Mouse (Mus musculus): ENCODE data around the gene Tgfbr3. TPM values are rescaled to one million over a fixed set of nuclear protein-coding genes. Genes with fewer than 3 reads are reported as not detected.

Gene Tgfbr3
- polyA plus RNA-seq (2012; rRNA removed), result 23.4 and 27.7 TPM in 2 replicates

DNA sequence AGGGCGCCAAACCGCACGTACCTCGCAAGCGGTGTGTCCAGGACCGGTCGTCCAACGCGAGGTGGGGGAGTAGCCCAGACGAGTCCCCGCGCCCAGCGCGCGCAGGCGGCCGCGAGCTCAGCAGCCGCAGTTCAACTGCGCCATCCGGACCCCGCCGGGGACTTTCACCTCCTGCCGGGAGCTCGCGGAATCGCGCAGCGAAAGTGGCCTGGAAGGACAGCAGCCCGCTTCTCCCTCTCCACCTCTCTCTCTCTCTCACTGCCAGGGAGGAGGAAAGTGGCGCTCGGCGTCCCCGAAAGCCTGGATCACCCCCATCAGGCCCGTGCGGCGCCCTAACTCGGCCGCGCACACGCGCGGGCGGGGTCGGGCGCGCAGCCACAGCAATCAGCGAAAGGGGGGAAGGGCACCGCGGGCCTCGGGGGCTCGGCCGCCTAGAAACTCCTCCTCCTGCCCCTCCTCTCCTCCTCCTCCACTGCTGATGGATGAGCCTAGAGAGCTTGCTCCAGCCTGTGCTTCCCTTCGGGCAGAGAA, at the start of gene Tgfbr3:
Gene Tgfbr3 (minus strand): TSS at position 396 of the 531 bp plus-strand sequence.
- Histone ChIP-seq H3K27ac (ENCODE audit: insufficient read depth, low read depth, low read length) (peak within 1 kb of the TSS; percentile 89), H3K36me3 (ENCODE audit: control insufficient read depth, insufficient read depth, low read length) (no peaks in the 10 kb centered on the region), H3K27me3 (replicated peaks; ENCODE audit: control insufficient read depth, insufficient read depth, low read length) (no peaks in the 10 kb centered on the region), H3K4me1 (ENCODE audit: control insufficient read depth, insufficient read depth, low read length) (peaks cover 3% of the 10 kb centered on the region; the same call in 1 of the 2 replicates), H3K4me3 (ENCODE audit: insufficient read depth, low read depth, low read length) (peak within 1 kb of the TSS; percentile 83)
- TF ChIP-seq CTCF (conservative IDR thresholded peaks at IDR 0.05; ENCODE audit: insufficient read depth, insufficient read length, low read depth, low read length), result peak; percentile 35
- TF ChIP-seq POLR2A (IDR thresholded peaks at IDR 0.05; ENCODE audit: low read depth, low read length), result no peak
- WGBS, result under 1% methylated on average over 54 of the region's 54 CpGs
- peak; percentile 90 for DNase-seq

DNA sequence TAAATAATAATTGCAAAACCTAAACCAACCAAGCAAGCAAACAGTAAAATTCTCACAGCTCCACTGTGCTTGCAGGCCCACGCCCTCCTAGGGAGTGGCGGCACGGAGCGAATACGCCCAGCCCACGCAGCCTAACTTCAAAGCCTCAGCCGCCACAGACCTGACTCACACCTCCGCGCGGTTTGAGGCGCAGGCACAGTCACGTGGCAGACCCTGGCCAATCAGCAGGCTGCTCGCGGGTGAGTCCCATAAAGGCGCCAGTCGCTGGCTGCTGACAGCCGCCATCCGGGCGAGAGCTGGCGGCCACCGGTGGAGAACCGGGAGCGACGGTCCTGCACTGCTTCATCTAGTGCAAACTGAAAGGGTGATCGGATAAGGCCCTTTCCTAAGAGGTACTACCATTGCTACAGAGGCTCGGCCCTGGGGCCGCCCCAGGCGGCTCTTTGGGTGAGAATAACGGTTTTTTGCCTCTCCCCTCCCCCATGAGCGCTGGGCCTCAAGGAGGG, 41.5 kb upstream of the Tgfbr3 start, which contains the start of gene Brdt:
Gene Brdt (plus strand): TSS at position 244 of the 506 bp plus-strand sequence.
- TF ChIP-seq CTCF (conservative IDR thresholded peaks at IDR 0.05; ENCODE audit: insufficient read depth, insufficient read length, low read depth, low read length) (no peak), POLR2A (IDR thresholded peaks at IDR 0.05; ENCODE audit: low read depth, low read length) (no peak)
- Histone ChIP-seq H3K36me3 (ENCODE audit: control insufficient read depth, insufficient read depth, low read length) (no peaks in the 10 kb centered on the region), H3K27me3 (replicated peaks; ENCODE audit: control insufficient read depth, insufficient read depth, low read length) (no peaks in the 10 kb centered on the region), H3K4me3 (ENCODE audit: insufficient read depth, low read depth, low read length) (no peak within 1 kb of the TSS), H3K4me1 (ENCODE audit: control insufficient read depth, insufficient read depth, low read length) (no peaks in the 10 kb centered on the region), H3K27ac (ENCODE audit: insufficient read depth, low read depth, low read length) (no peak within 1 kb of the TSS)
- DNase-seq, result no peak
- WGBS, result 93% methylated on average over 30 of the region's 30 CpGs

DNA sequence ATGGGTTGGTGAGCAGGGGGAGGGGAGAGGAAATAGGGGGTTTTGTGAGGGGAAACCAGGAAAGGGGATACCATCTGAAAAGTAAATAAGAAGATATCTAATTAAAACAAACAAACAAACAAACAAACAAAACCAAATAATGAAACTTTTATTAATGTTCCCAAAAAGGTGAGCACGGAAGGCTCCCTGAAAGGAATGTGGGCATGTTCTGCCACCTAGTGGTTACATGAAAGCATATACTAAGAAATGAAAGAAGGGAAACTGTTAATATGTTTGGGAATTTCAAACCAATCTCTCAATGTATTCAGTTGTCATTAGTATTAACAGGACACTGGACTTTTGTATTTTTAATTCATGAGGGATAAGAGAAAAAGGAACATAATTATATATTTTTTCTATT, 31.3 kb upstream of the Tgfbr3 start:
- Histone ChIP-seq H3K27me3 (replicated peaks; ENCODE audit: control insufficient read depth, insufficient read depth, low read length) (no peaks in the 10 kb centered on the region), H3K36me3 (ENCODE audit: control insufficient read depth, insufficient read depth, low read length) (no peaks in the 10 kb centered on the region), H3K27ac (ENCODE audit: insufficient read depth, low read depth, low read length) (no peak overlapping the region), H3K4me1 (ENCODE audit: control insufficient read depth, insufficient read depth, low read length) (no peaks in the 10 kb centered on the region), H3K4me3 (ENCODE audit: insufficient read depth, low read depth, low read length) (no peak overlapping the region)
- WGBS, result 4% methylated on average over 1 of the region's 1 CpGs
- DNase-seq, result peak; percentile 47
- TF ChIP-seq CTCF (conservative IDR thresholded peaks at IDR 0.05; ENCODE audit: insufficient read depth, insufficient read length, low read depth, low read length), result peak; percentile 35; the same call in 1 of the 2 replicates
- no peak for TF ChIP-seq POLR2A (IDR thresholded peaks at IDR 0.05; ENCODE audit: low read depth, low read length)

DNA sequence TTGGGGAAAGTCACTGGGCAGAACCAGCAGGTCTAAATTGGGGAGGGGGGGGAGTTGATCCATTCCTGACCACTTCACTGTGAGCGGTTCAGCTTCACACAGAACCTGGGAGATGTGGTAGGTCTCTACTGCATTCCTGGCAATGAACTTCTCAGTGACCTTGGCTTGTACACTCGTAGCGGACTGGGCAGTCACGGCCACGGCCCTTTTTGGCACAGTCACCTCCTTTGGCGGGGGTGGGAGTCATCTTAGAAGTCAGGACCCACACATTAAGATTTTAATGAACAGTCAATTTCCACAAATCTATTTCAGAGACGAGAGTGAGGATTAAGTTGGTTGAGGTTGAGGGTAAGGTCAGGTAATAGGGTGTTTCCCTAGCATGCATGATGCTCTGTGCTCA, 27.7 kb upstream of the Tgfbr3 start:
- Histone ChIP-seq H3K36me3 (ENCODE audit: control insufficient read depth, insufficient read depth, low read length) (no peaks in the 10 kb centered on the region), H3K4me1 (ENCODE audit: control insufficient read depth, insufficient read depth, low read length) (no peaks in the 10 kb centered on the region), H3K27me3 (replicated peaks; ENCODE audit: control insufficient read depth, insufficient read depth, low read length) (no peaks in the 10 kb centered on the region), H3K27ac (ENCODE audit: insufficient read depth, low read depth, low read length) (no peak overlapping the region), H3K4me3 (ENCODE audit: insufficient read depth, low read depth, low read length) (no peak overlapping the region)
- no peak for DNase-seq
- TF ChIP-seq CTCF (conservative IDR thresholded peaks at IDR 0.05; ENCODE audit: insufficient read depth, insufficient read length, low read depth, low read length) (no peak), POLR2A (IDR thresholded peaks at IDR 0.05; ENCODE audit: low read depth, low read length) (no peak)
- WGBS, result 87% methylated on average over 7 of the region's 7 CpGs

DNA sequence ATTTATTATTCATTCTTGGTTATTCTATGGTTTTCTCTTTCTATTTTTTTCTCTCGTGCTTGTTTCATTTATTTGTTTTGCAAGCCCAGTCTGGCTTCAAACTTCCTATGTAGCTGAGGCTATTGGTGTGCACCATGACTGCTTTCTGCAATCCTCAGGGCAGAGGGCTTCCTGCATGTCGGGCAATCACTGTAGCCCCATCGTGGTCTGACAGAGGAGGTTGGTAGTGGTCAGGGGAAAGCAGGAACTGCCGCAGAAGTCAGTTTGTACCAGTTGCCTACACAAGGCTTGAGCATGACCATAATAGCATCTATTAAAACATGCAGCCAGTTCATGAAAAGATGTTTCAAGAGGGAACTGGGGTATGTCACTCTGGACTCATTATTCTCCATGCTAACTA, 18.0 kb upstream of the Tgfbr3 start:
- Histone ChIP-seq H3K36me3 (ENCODE audit: control insufficient read depth, insufficient read depth, low read length) (no peaks in the 10 kb centered on the region), H3K27me3 (replicated peaks; ENCODE audit: control insufficient read depth, insufficient read depth, low read length) (no peaks in the 10 kb centered on the region), H3K4me3 (ENCODE audit: insufficient read depth, low read depth, low read length) (no peak overlapping the region), H3K4me1 (ENCODE audit: control insufficient read depth, insufficient read depth, low read length) (no peaks in the 10 kb centered on the region), H3K27ac (ENCODE audit: insufficient read depth, low read depth, low read length) (no peak overlapping the region)
- no peak for TF ChIP-seq CTCF (conservative IDR thresholded peaks at IDR 0.05; ENCODE audit: insufficient read depth, insufficient read length, low read depth, low read length)
- no peak for DNase-seq
- WGBS, result 68% methylated on average over 4 of the region's 4 CpGs

DNA sequence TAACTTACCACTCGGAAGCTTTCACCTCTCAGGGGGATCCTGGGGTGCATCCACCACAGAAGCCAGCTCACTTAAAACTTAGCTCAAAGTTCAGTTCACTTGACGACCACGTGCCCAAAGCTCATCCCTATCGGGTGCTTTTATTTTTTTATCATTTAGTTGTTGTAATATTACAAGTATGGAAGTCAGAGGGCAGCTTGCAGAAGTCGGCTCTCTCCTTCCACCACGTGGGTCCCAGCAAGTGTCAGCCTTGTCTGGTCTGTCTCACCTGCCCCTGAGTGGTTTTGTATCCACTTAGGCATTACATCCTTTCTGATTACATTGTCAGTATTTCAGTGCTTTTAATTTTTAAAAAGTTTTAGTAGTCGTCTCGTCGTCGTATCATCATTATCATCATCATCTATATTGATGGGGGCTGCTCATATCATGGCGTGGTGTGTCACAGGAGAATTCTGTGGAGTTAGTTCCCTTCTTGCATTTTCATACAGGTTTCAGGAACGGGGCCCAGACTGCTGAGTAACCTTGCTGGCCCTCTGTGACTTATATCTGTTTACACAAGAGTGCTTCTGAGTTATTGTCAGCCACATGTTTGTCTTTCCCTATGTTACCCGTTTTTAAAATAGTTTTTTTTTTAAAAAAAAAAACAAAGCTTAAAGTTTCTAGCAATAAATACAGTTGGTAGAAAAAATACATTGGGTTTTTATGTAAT, 14.8 kb upstream of the Tgfbr3 start:
- no peaks in the 10 kb centered on the region for H3K27me3 ChIP-seq (replicated peaks; ENCODE audit: control insufficient read depth, insufficient read depth, low read length)
- no peak overlapping the region for H3K4me3 ChIP-seq (ENCODE audit: insufficient read depth, low read depth, low read length)
- H3K27ac ChIP-seq (ENCODE audit: insufficient read depth, low read depth, low read length), result no peak overlapping the region
- no peak for TF ChIP-seq POLR2A (IDR thresholded peaks at IDR 0.05; ENCODE audit: low read depth, low read length)
- no peak for TF ChIP-seq CTCF (conservative IDR thresholded peaks at IDR 0.05; ENCODE audit: insufficient read depth, insufficient read length, low read depth, low read length)
- DNase-seq, result no peak
- H3K36me3 ChIP-seq (ENCODE audit: control insufficient read depth, insufficient read depth, low read length), result no peaks in the 10 kb centered on the region
- H3K4me1 ChIP-seq (ENCODE audit: control insufficient read depth, insufficient read depth, low read length), result no peaks in the 10 kb centered on the region
- WGBS, result 61% methylated on average over 13 of the region's 13 CpGs

DNA sequence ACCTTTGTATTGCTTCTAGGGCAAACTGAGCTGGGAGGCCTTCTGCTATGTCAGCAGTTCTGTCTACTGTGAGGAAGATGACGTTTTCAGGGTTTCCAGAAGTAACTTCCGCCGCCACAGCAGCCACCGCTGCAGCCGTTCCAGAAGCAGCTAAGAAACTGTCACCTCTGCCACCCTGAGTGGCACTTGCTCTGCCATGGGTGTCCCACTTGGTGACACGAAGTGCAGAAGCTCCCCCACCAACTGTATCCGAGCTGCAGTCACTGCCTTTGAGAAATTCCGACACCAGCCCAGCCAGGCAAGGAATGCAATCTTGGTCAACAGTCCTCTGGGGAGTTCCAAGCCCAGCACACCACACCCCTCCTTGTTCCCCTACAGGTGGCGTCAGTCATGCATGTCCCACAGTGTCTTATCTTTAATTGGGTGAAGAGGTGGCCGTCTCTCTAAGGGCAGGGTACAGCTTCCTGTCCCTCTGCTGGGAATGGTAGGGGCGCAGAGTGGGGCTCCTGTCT, 14.0 kb upstream of the Tgfbr3 start:
- no peaks in the 10 kb centered on the region for H3K4me1 ChIP-seq (ENCODE audit: control insufficient read depth, insufficient read depth, low read length)
- no peaks in the 10 kb centered on the region for H3K27me3 ChIP-seq (replicated peaks; ENCODE audit: control insufficient read depth, insufficient read depth, low read length)
- DNase-seq, result peak; percentile 7
- no peak overlapping the region for H3K27ac ChIP-seq (ENCODE audit: insufficient read depth, low read depth, low read length)
- 29% methylated on average over 11 of the region's 11 CpGs for WGBS
- TF ChIP-seq CTCF (conservative IDR thresholded peaks at IDR 0.05; ENCODE audit: insufficient read depth, insufficient read length, low read depth, low read length), result no peak
- TF ChIP-seq POLR2A (IDR thresholded peaks at IDR 0.05; ENCODE audit: low read depth, low read length), result no peak
- no peak overlapping the region for H3K4me3 ChIP-seq (ENCODE audit: insufficient read depth, low read depth, low read length)
- no peaks in the 10 kb centered on the region for H3K36me3 ChIP-seq (ENCODE audit: control insufficient read depth, insufficient read depth, low read length)

Measured in kidney, adult 2 months (tissue).